Mouse (Mus musculus) midbrain, embryonic 13.5 days (tissue): ENCODE results near the gene Rfx3. TPM values are rescaled to one million over a fixed set of nuclear protein-coding genes. Genes with fewer than 3 reads are reported as not detected.

Experiments used
- ATAC-seq: fragments of 200-750 bp; cut with Nextera tagmentation; 2 replicates; pipeline ENCODE4 v1.8.0; 2017; ENCODE audit warnings: mild to moderate bottlenecking, moderate TSS enrichment, moderate library complexity
- H3K27ac ChIP-seq: fragments of 300-500 bp; sonication (generic); 2 replicates; pipeline ENCODE4 v1.5.1; 2015; ENCODE audit warnings: inconsistent platforms, mild to moderate bottlenecking, moderate library complexity
- H3K27me3 ChIP-seq: fragments of 300-500 bp; sonication (generic); 2 replicates; pipeline ENCODE4 v1.6.1; 2015; ENCODE audit warnings: mild to moderate bottlenecking, inconsistent platforms
- H3K36me3 ChIP-seq: fragments of 300-500 bp; sonication (generic); 2 replicates; pipeline ENCODE4 v1.6.1; 2015; ENCODE audit warnings: mild to moderate bottlenecking, inconsistent platforms
- H3K4me1 ChIP-seq: fragments of 300-500 bp; sonication (generic); replicated peaks from 2 replicates; pipeline ENCODE4 v1.6.1; 2015; ENCODE audit warnings: inconsistent platforms
- H3K4me2 ChIP-seq: fragments of 300-500 bp; sonication (generic); replicated peaks from 2 replicates; pipeline ENCODE4 v1.6.1; 2015; ENCODE audit warnings: moderate library complexity, mild to moderate bottlenecking, inconsistent platforms
- H3K4me3 ChIP-seq: fragments of 300-500 bp; sonication (generic); replicated peaks from 2 replicates; pipeline ENCODE4 v1.5.1; 2015; ENCODE audit warnings: mild to moderate bottlenecking, inconsistent platforms
- H3K9ac ChIP-seq: fragments of 300-500 bp; sonication (generic); replicated peaks from 2 replicates; pipeline ENCODE4 v1.6.1; 2015; ENCODE audit warnings: mild to moderate bottlenecking, inconsistent platforms
- H3K9me3 ChIP-seq: fragments of 300-500 bp; sonication (generic); 2 replicates; pipeline ENCODE4 v1.6.1; 2016; ENCODE audit warnings: mild to moderate bottlenecking, inconsistent platforms
- WGBS: fragments of 180-500 bp; shearing (Covaris S2); methylation state at CpG from one replicate; pipeline ENCODE4 v1.1.7; 2015; 5-methylcytosine and 5-hydroxymethylcytosine counted together
- polyA plus RNA-seq: library from polyadenylated mRNA; unstranded; fragments of >200 nt; fragmentation: Nextera tagmentation; extraction: Ambion mirVana; gene quantifications from 2 replicates; pipeline ENCODE4 v1.2.1, GENCODE M21; 2015

The Rfx3 gene
- polyA plus RNA-seq: 32.6 and 36.1 TPM in 2 replicates

DNA sequence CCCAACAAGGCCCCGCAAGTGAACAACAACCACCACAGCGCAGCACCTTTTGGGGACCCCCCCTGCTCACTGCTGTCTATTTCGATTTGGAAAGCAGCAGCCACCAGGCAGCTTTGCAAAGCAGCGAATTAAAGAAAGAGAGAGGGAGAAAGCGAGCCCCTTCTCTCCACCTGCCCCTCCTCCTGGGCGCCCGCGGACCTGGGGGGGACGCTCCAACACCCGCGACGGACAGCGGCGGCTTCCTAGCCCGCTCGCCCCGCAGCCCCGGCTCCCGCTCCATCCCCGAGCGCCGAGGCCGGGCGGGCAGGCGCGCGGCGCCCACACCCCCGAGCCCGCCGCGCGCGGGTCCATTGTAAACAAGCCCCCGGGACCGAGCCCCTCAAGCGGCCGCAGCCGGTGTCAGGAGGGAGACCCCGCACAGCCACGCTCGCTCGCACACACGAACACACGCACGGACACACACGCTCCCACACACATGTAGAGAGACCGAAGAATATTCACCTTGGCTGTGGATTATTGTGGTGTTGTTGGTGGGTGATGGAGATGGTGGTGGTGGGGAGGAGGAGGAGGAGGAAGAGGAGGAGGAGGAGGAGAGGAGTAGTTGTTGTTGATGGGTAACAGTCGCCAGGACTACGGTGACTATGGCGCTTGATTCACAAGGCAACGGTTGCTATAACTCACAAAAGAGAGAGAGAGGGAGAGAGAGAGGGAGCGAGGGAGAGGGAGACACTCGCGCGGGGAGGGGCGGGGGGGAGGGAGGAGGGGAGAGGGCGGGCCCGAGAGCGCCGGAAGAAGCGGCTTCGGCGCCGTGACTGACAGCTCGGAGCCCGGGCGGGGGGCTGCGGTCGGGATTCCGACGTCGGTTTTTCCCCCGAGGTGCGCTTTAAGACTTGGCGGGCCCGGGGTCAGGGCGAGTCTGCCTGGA is at the start of gene Rfx3:
Gene Rfx3, minus strand, starts transcription at position 696 of the 925 bp plus-strand sequence.
- peak; percentile 88 for ATAC-seq
- Histone ChIP-seq H3K9me3 (no peaks in the 10 kb centered on the region), H3K9ac (peak within 1 kb of the TSS; percentile 99), H3K36me3 (no peaks in the 10 kb centered on the region), H3K4me1 (peaks cover 16% of the 10 kb centered on the region), H3K4me3 (peak within 1 kb of the TSS; percentile 95), H3K27me3 (0 out of 2 replicates have a peak, but pooled peaks cover 8% of the 10 kb centered on the region), H3K27ac (peak within 1 kb of the TSS; percentile 100), H3K4me2 (peak within 1 kb of the TSS; percentile 70)
- WGBS: under 1% methylated on average over 76 of the region's 78 CpGs

DNA sequence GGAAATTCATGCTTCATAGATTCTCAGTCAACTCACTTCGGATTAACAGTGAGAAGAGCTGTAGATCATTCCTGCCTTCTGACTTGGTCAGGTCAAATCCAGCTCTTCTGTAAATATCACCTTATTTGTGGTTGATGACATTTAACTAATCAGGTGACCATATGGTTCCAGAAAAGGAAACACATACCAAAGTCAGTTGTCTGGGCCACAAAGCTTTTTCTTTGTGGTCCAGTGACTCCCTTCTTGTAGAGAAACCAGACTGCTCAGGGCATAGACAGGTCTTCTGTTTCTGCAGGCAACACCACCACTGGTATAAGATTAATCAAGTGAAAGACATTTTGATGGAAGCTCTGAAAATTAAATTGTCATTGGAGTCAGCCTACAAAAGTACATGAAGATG is 41.1 kb upstream of the Rfx3 start:
- Histone ChIP-seq H3K27ac (no peak overlapping the region), H3K4me1 (no peaks in the 10 kb centered on the region), H3K4me3 (no peak overlapping the region), H3K9me3 (no peaks in the 10 kb centered on the region), H3K9ac (no peak overlapping the region), H3K4me2 (no peak overlapping the region), H3K27me3 (no peaks in the 10 kb centered on the region), H3K36me3 (no peaks in the 10 kb centered on the region)
- ATAC-seq: no peak
- 85% methylated on average over 1 of the region's 1 CpGs for WGBS

DNA sequence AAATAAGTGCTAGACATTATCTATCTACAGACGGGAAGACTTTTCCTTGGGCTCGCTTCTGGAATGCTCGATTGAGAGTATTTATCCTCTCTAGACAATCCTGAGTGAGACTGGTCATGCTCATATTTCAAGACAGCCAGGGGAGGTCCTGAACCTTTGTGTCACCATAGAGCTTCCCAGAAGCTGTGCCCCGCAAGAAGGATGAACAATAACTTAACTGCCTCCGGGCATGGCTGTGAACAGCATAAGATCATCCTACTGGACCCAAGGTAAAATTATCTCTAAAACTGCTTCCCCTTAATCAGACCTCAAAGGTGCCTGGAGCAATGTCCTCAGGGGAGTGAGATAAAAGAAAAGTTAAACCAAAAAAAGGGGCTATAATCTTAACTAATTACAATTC is 40.6 kb upstream of the Rfx3 start:
- Histone ChIP-seq H3K9ac (no peak overlapping the region), H3K27me3 (no peaks in the 10 kb centered on the region), H3K9me3 (no peaks in the 10 kb centered on the region), H3K36me3 (no peaks in the 10 kb centered on the region), H3K27ac (no peak overlapping the region), H3K4me1 (no peaks in the 10 kb centered on the region), H3K4me3 (no peak overlapping the region), H3K4me2 (no peak overlapping the region)
- ATAC-seq: no peak
- 85% methylated on average over 5 of the region's 5 CpGs for WGBS

DNA sequence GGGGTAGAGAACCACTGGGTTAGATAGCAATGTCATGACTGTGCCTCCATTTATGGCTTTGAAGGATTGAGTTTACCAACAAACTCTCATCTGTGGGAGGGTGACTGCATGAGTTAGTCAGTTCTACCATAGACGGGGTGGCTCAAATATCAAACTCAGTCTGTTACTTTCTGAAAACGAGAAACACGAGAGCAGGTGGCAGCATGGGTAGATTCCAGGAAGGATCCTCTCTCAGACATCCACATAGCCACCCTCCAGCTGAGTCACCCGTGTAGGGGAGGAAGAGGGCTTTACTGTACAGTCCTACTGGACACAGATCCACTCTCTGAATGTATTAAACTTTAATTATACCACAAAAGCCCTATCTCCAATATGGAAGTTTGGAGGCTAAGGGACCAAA is 38.3 kb upstream of the Rfx3 start:
- H3K4me3 ChIP-seq: no peak overlapping the region
- no peaks in the 10 kb centered on the region for H3K4me1 ChIP-seq
- ATAC-seq: no peak
- H3K9ac ChIP-seq: no peak overlapping the region
- WGBS: 88% methylated on average over 4 of the region's 4 CpGs
- H3K36me3 ChIP-seq: no peaks in the 10 kb centered on the region
- no peak overlapping the region for H3K27ac ChIP-seq
- H3K27me3 ChIP-seq: no peaks in the 10 kb centered on the region
- no peaks in the 10 kb centered on the region for H3K9me3 ChIP-seq
- no peak overlapping the region for H3K4me2 ChIP-seq

DNA sequence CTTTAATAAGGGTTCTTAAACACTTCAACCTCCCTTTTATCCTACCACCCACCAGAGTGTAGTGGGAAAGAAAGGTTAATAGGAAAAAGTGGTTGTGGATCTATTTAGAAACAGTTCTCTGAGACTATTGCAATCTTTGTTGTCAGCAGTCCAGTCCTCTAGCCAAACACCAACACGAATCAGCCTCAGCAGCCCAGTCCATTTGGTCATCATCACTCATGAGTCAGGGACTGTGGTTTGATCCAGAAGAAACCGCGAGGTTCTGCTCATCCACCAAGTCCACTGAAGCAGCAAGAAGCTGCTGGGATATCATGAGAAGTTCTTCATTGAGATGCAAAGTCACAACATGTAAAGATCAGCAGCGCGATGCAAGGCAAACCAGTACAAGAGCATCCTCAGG is 35.8 kb upstream of the Rfx3 start:
- Histone ChIP-seq H3K27me3 (no peaks in the 10 kb centered on the region), H3K4me1 (no peaks in the 10 kb centered on the region), H3K4me2 (no peak overlapping the region), H3K36me3 (no peaks in the 10 kb centered on the region), H3K9ac (no peak overlapping the region), H3K9me3 (no peaks in the 10 kb centered on the region), H3K27ac (no peak overlapping the region), H3K4me3 (no peak overlapping the region)
- ATAC-seq: no peak
- WGBS: 95% methylated on average over 5 of the region's 5 CpGs

DNA sequence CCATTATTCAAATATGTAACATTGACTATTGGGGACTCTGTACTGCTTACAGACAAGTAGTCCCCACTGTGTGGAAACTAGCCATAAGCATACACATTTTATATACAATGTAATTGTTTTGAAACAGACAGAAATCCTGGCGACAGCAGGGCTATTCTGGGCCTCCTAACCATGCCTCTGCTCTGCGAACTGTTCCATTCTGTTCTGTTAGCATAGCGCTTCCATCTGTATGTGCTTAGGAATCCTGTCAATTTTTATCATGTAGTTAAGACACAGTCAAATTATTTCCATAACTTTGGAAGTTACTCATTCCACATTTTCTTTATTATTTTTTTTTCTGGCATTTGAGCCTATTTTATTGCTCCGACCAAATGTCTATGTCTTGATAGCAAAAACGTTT is 34.0 kb upstream of the Rfx3 start:
- no peaks in the 10 kb centered on the region for H3K27me3 ChIP-seq
- H3K4me2 ChIP-seq: no peak overlapping the region
- 88% methylated on average over 5 of the region's 5 CpGs for WGBS
- H3K4me3 ChIP-seq: no peak overlapping the region
- no peak for ATAC-seq
- H3K27ac ChIP-seq: no peak overlapping the region
- no peak overlapping the region for H3K9ac ChIP-seq
- no peaks in the 10 kb centered on the region for H3K9me3 ChIP-seq
- H3K36me3 ChIP-seq: no peaks in the 10 kb centered on the region
- no peaks in the 10 kb centered on the region for H3K4me1 ChIP-seq

GRCm38 (mm10) chr19:28011718-28012499 is 943 bp upstream of the Rfx3 start:
- ATAC-seq: peak; percentile 75
- H3K4me3 ChIP-seq: peak overlapping the region; percentile 95
- under 1% methylated on average over 52 of the region's 52 CpGs for WGBS
- H3K9ac ChIP-seq: peak overlapping the region; percentile 93
- 0 out of 2 replicates have a peak, but pooled peaks cover 8% of the 10 kb centered on the region for H3K27me3 ChIP-seq
- H3K9me3 ChIP-seq: no peaks in the 10 kb centered on the region
- peaks cover 16% of the 10 kb centered on the region for H3K4me1 ChIP-seq
- H3K36me3 ChIP-seq: no peaks in the 10 kb centered on the region
- H3K27ac ChIP-seq: peak overlapping the region; percentile 100
- H3K4me2 ChIP-seq: peak overlapping the region; percentile 69

DNA sequence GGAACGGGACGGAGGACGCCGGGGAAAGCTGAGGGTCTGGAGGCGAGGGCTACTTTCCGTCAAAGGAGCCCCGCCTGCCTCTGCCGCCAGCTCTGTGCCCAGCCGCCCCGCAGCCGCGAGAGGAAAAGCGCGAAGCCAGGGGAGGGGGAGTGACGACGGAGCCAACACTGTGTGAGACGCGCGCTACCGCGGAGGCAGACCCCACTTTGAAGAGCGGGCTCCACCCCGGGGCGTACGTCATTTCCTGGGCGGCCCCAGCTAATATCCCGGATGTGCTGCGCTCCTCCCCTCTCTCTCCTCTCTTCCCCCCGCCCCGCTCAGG is 391 bp upstream of the Rfx3 start:
- peak overlapping the region; percentile 36 for H3K4me2 ChIP-seq
- H3K4me3 ChIP-seq: peak overlapping the region; percentile 95
- no peaks in the 10 kb centered on the region for H3K9me3 ChIP-seq
- H3K4me1 ChIP-seq: peaks cover 16% of the 10 kb centered on the region
- 0 out of 2 replicates have a peak, but pooled peaks cover 8% of the 10 kb centered on the region for H3K27me3 ChIP-seq
- H3K36me3 ChIP-seq: no peaks in the 10 kb centered on the region
- H3K27ac ChIP-seq: peak overlapping the region; percentile 100
- H3K9ac ChIP-seq: peak overlapping the region; percentile 99
- ATAC-seq: peak; percentile 98
- WGBS: 0% methylated on average over 23 of the region's 30 CpGs

DNA sequence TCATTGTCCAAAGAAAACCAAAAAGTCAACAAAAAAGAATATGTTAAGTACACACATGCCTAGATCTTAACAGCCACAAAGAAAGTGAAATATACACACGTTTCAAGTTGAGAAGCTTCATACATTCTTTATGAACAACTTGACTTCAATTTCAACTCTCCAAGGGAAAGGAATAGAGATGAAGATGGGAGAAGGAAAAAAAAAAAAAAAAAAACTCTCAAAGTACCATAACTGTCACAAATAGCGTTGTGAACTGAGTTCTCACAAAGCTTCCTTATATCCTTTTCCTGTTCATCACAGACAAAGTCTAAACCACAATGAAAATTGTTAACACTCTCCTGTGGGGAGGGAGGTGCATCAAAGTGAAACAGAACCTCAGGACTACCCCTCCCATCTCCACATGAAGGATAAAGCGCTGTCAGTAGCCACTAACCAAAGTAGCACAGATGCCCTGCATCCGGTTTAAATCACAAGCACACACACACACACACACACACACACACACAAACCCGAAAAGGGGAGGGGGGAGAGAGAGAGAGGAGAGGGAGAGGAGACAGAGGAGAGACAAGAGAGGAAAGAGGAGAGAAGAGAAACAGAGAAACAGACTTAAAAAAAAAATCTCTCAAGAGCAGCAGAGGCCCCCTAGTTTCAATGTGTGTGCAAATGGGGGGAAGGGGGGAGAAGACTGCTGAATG is 1.2 kb downstream of the Rfx3 start:
- Histone ChIP-seq H3K4me1 (peaks cover 16% of the 10 kb centered on the region), H3K9me3 (no peaks in the 10 kb centered on the region), H3K36me3 (no peaks in the 10 kb centered on the region), H3K4me3 (peak overlapping the region; percentile 95), H3K27me3 (0 out of 2 replicates have a peak, but pooled peaks cover 2% of the 10 kb centered on the region), H3K9ac (peak overlapping the region; percentile 99), H3K4me2 (peak overlapping the region; percentile 70), H3K27ac (peak overlapping the region; percentile 100)
- ATAC-seq: no peak
- 2% methylated on average over 5 of the region's 5 CpGs for WGBS

DNA sequence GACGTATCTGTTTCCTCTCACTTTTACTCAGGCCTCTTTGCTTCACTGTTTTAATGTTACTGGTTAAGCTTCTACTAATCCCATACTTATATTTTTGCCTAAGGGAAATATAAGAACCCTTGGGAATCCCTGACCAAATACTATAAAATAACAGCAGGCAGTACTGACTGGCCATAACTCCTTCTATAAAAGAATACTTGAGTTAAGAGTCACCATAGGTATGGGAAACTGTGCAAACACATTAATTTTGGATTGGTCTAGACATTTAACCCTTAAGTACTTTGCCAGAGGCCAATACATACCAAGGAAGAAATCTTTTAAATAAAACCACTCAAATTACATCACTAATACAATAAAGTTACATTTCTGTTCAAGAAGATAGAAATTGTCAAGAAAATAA is 6.8 kb downstream of the Rfx3 start:
- no peaks in the 10 kb centered on the region for H3K36me3 ChIP-seq
- ATAC-seq: no peak
- H3K4me3 ChIP-seq: no peak overlapping the region
- no peak overlapping the region for H3K27ac ChIP-seq
- H3K27me3 ChIP-seq: no peaks in the 10 kb centered on the region
- peaks cover 13% of the 10 kb centered on the region; the same call in 1 of the 2 replicates for H3K4me1 ChIP-seq
- WGBS: 34% methylated on average over 1 of the region's 1 CpGs
- H3K4me2 ChIP-seq: no peak overlapping the region
- H3K9ac ChIP-seq: no peak overlapping the region
- H3K9me3 ChIP-seq: no peaks in the 10 kb centered on the region

DNA sequence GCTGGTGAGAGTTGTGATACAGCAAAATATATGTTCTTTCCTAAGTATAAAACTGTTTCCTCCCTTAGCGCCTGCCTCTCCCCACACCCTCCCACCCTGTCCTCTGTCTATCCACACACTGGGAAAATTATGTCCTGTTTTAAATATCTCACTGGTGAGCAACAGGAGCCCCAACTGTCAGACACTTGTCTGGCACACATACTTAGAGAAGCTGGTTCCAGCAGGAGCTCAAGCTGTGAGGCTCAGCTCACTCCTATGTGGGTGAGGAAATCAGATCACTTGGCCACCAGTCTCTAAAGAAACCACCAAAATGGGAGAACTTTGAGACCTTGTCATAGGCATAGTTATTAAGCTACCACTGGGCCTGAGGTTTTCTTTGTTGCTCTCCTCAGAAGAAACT is 7.5 kb downstream of the Rfx3 start:
- no peaks in the 10 kb centered on the region for H3K9me3 ChIP-seq
- H3K4me2 ChIP-seq: no peak overlapping the region
- 86% methylated on average over 1 of the region's 1 CpGs for WGBS
- H3K27ac ChIP-seq: no peak overlapping the region
- no peak overlapping the region for H3K9ac ChIP-seq
- no peak for ATAC-seq
- peaks cover 13% of the 10 kb centered on the region; the same call in 1 of the 2 replicates for H3K4me1 ChIP-seq
- no peaks in the 10 kb centered on the region for H3K36me3 ChIP-seq
- H3K27me3 ChIP-seq: no peaks in the 10 kb centered on the region
- no peak overlapping the region for H3K4me3 ChIP-seq
